Mouse (Mus musculus): ENCODE data around the gene Tmsb10.
A peak's percentile ranks its signal among the peaks of the same experiment; 100 is the strongest.

Gene Tmsb10

GRCm38 (mm10) chr6:72956199-72957092 lies 2.1 kb downstream of the Tmsb10 start:
- no peak for ATAC-seq (ENCODE audit: low TSS enrichment)

- ATAC-seq (ENCODE audit: low TSS enrichment): no peak
Observed at GRCm38 (mm10) chr6:72955517-72956198, 2.9 kb downstream of the Tmsb10 start.

GRCm38 (mm10) chr6:72954786-72955185 lies 3.8 kb downstream of the Tmsb10 start:
- no peak for ATAC-seq (ENCODE audit: low TSS enrichment)

GRCm38 (mm10) chr6:72952967-72953366 lies 5.6 kb downstream of the Tmsb10 start:
- no peak for ATAC-seq (ENCODE audit: low TSS enrichment)

GRCm38 (mm10) chr6:72952221-72952620 lies 6.3 kb downstream of the Tmsb10 start:
- ATAC-seq (ENCODE audit: low TSS enrichment): no peak

- peak; percentile 97 for ATAC-seq (ENCODE audit: low TSS enrichment)
Observed at GRCm38 (mm10) chr6:72949161-72949756, 9.3 kb downstream of the Tmsb10 start.

- no peak for ATAC-seq (ENCODE audit: low TSS enrichment)
Observed at GRCm38 (mm10) chr6:72948392-72948791, 10.2 kb downstream of the Tmsb10 start.

- ATAC-seq (ENCODE audit: low TSS enrichment): no peak
Observed at GRCm38 (mm10) chr6:72947960-72948359, 10.6 kb downstream of the Tmsb10 start.

GRCm38 (mm10) chr6:72940493-72940892 lies 18.1 kb downstream of the Tmsb10 start:
- peak; percentile 88 for ATAC-seq (ENCODE audit: low TSS enrichment)

- no peak for ATAC-seq (ENCODE audit: low TSS enrichment)
Observed at GRCm38 (mm10) chr6:72937859-72938258, 20.7 kb downstream of the Tmsb10 start.

- no peak for ATAC-seq (ENCODE audit: low TSS enrichment)
Observed at GRCm38 (mm10) chr6:72937430-72937829, 21.1 kb downstream of the Tmsb10 start.

- ATAC-seq (ENCODE audit: low TSS enrichment): no peak
Observed at GRCm38 (mm10) chr6:72932955-72933354, 25.6 kb downstream of the Tmsb10 start.

- ATAC-seq (ENCODE audit: low TSS enrichment): no peak
Observed at GRCm38 (mm10) chr6:72931533-72931932, 27.0 kb downstream of the Tmsb10 start.

GRCm38 (mm10) chr6:72929795-72930398 lies 28.7 kb downstream of the Tmsb10 start:
- ATAC-seq (ENCODE audit: low TSS enrichment): no peak

- peak; percentile 98 for ATAC-seq (ENCODE audit: low TSS enrichment)
Observed at GRCm38 (mm10) chr6:72926755-72927482, 31.6 kb downstream of the Tmsb10 start.

GRCm38 (mm10) chr6:72926031-72926430 lies 32.5 kb downstream of the Tmsb10 start:
- no peak for ATAC-seq (ENCODE audit: low TSS enrichment)

GRCm38 (mm10) chr6:72923381-72923780 lies 35.2 kb downstream of the Tmsb10 start:
- no peak for ATAC-seq (ENCODE audit: low TSS enrichment)

- ATAC-seq (ENCODE audit: low TSS enrichment): no peak
Observed at GRCm38 (mm10) chr6:72921081-72921480, 37.5 kb downstream of the Tmsb10 start.

GRCm38 (mm10) chr6:72918510-72919033 lies 40.0 kb downstream of the Tmsb10 start:
- no peak for ATAC-seq (ENCODE audit: low TSS enrichment)

GRCm38 (mm10) chr6:72916330-72916729 lies 42.2 kb downstream of the Tmsb10 start:
- ATAC-seq (ENCODE audit: low TSS enrichment): no peak

- no peak for ATAC-seq (ENCODE audit: low TSS enrichment)
Observed at GRCm38 (mm10) chr6:72914087-72914749, 44.3 kb downstream of the Tmsb10 start.

Measured in frontal cortex, adult (tissue).